19 mouse cellular contexts compared by ENCODE assay signal in genomic region chr13:44249119-44249518, GRCm38 (mm10).
DNase-seq lines count a peak whose midpoint lies in the region; ATAC-seq lines count a peak whose summit lies in the region.
"Had no signal": no experiment of that assay in that cellular context is flagged by ENCODE, and none has a peak within 500 bp of the region (broad histone marks: within the 10 kb centered on the region; RNA-seq: fewer than 3 reads in every experiment).

No protein-coding gene starts in this region.

- H3K4me3 ChIP-seq in heart, embryonic 10.5 days: no peak overlapping the region
- no peak overlapping the region for H3K4me3 ChIP-seq in heart, embryonic 16.5 days (ENCODE audit: low read length)
- H3K4me3 ChIP-seq in kidney, embryonic 15.5 days (replicated peaks): no peak overlapping the region
- H3K4me3 ChIP-seq: hindbrain, embryonic 12.5 days; limb, embryonic 15.5 days had no signal

- H3K4me2 ChIP-seq in heart, embryonic 16.5 days (ENCODE audit: low read depth, low read length): no peak overlapping the region
- no peak overlapping the region for H3K4me2 ChIP-seq in kidney, embryonic 15.5 days
- H3K4me2 ChIP-seq: hindbrain, embryonic 12.5 days; limb, embryonic 15.5 days had no signal

- intact Hi-C loops in heart, postnatal 10 days (cut with DNase I): no loop called here

- H3K27ac ChIP-seq in heart, embryonic 10.5 days: peak overlapping the region; percentile 89
- H3K27ac ChIP-seq in heart, embryonic 16.5 days (ENCODE audit: low read length): peak overlapping the region; percentile 85
- no peak overlapping the region for H3K27ac ChIP-seq in kidney, embryonic 15.5 days
- H3K27ac ChIP-seq: hindbrain, embryonic 12.5 days; limb, embryonic 15.5 days; liver, embryonic 14.5 days had no signal

- peaks cover 42% of the 10 kb centered on the region for H3K4me1 ChIP-seq in heart, embryonic 10.5 days
- H3K4me1 ChIP-seq in heart, embryonic 16.5 days (ENCODE audit: control insufficient read depth, insufficient read depth, low read length): peaks cover 21% of the 10 kb centered on the region
- peaks cover 28% of the 10 kb centered on the region for H3K4me1 ChIP-seq in kidney, embryonic 15.5 days
- H3K4me1 ChIP-seq: hindbrain, embryonic 12.5 days had no signal

- no peaks in the 10 kb centered on the region for H3K36me3 ChIP-seq in heart, embryonic 10.5 days
- no peaks in the 10 kb centered on the region for H3K36me3 ChIP-seq in heart, embryonic 16.5 days (ENCODE audit: control insufficient read depth, insufficient read depth)
- no peaks in the 10 kb centered on the region for H3K36me3 ChIP-seq in kidney, embryonic 15.5 days
- H3K36me3 ChIP-seq: hindbrain, embryonic 12.5 days; limb, embryonic 15.5 days had no signal

- 78% methylated on average over 2 of the region's 2 CpGs for WGBS in heart, embryonic 10.5 days
- WGBS in heart, embryonic 16.5 days: 78% methylated on average over 2 of the region's 2 CpGs
- WGBS in kidney, embryonic 15.5 days: 81% methylated on average over 2 of the region's 2 CpGs

- DNase-seq in heart, embryonic 10.5 days (ENCODE audit: low spot score): no peak
- no peak for DNase-seq in heart, adult 18-20 months
- DNase-seq in heart, postnatal 10 days: no peak
- DNase-seq in CD4-positive helper T cell, adult 2 months (ENCODE audit: low read depth, low spot score): peak; percentile 47
- DNase-seq: adrenal gland, postnatal 36 days; cerebellum, adult 9-11 months; forebrain, postnatal 0 days; kidney, adult 2 months; kidney, postnatal 10 days; left cerebral cortex, postnatal 4 days; midbrain, embryonic 14.5 days; right cerebral cortex, adult 18-20 months; thymus, adult 18-20 months had no signal

- no peak for ATAC-seq in heart, embryonic 16.5 days (replicated peaks; ENCODE audit: extremely low read depth, insufficient read depth, low FRiP score)
- peak; percentile 67 for ATAC-seq in common myeloid progenitor, adult 5-6 weeks (replicated peaks; ENCODE audit: low read depth, poor library complexity, severe bottlenecking)
- ATAC-seq in kidney, embryonic 15.5 days (replicated peaks; ENCODE audit: low FRiP score): no peak
- ATAC-seq: forebrain, postnatal 0 days had no signal

- H3K9ac ChIP-seq in heart, embryonic 16.5 days (ENCODE audit: low read length): peak overlapping the region; percentile 46; the same call in 1 of the 2 replicates
- no peak overlapping the region for H3K9ac ChIP-seq in kidney, embryonic 15.5 days
- H3K9ac ChIP-seq: forebrain, postnatal 0 days; hindbrain, embryonic 12.5 days; limb, embryonic 15.5 days; liver, embryonic 14.5 days had no signal

- no peaks in the 10 kb centered on the region for H3K27me3 ChIP-seq in heart, embryonic 10.5 days (ENCODE audit: insufficient read depth, poor library complexity, severe bottlenecking)
- no peaks in the 10 kb centered on the region for H3K27me3 ChIP-seq in heart, embryonic 16.5 days (ENCODE audit: control insufficient read depth, insufficient read depth, low read length)
- no peaks in the 10 kb centered on the region for H3K27me3 ChIP-seq in kidney, embryonic 15.5 days
- H3K27me3 ChIP-seq: limb, embryonic 15.5 days had no signal

- H3K9me3 ChIP-seq in heart, embryonic 10.5 days: no peaks in the 10 kb centered on the region
- no peaks in the 10 kb centered on the region for H3K9me3 ChIP-seq in heart, embryonic 16.5 days (replicated peaks; ENCODE audit: control insufficient read depth, low read length)
- H3K9me3 ChIP-seq in kidney, embryonic 15.5 days (replicated peaks): no peaks in the 10 kb centered on the region
- H3K9me3 ChIP-seq: hindbrain, embryonic 12.5 days; limb, embryonic 15.5 days had no signal
